Mouse (Mus musculus) liver (tissue): ENCODE measurements at regions not wholly inside any gene's neighbourhood (a gene's known extent, or its start where the extent isn't known, plus 50 kb on each side); places are given as distances from the start of the nearest gene placed in this dataset.

Source experiments
- DNase-seq: peaks from one replicate; pipeline ENCODE4 v3.0.0-alpha.2; 2020; ENCODE audit warnings: mixed read lengths

- DNase-seq, result no peak
These were observed 230.9 kb downstream of the Gm19410 start for GRCm38 (mm10) chr8:35996330-35997077.

- no peak for DNase-seq
These were observed 234.0 kb downstream of the Gm19410 start for GRCm38 (mm10) chr8:35999584-35999983.

DNA sequence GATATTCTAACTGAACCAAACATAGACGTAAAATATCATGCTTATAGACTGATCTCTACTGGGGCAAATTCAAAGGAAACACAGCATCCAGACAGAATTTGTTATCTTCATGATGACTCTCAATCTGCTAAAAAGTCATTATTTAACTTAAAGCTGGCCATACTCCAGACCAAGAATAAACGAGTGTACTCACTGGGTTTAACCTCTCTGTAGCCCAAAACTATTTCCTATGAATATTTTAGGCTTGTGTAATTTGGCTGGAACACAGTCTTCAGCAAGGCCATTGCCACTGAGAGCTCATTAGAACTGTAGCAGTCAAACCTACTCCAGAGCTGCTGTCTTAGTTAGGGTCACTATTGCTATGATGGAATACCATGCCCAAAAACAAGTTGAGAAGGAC is 238.8 kb downstream of the Gm19410 start:
- no peak for DNase-seq

GRCm38 (mm10) chr8:36005536-36005935 is 239.9 kb downstream of the Gm19410 start:
- DNase-seq, result no peak

DNA sequence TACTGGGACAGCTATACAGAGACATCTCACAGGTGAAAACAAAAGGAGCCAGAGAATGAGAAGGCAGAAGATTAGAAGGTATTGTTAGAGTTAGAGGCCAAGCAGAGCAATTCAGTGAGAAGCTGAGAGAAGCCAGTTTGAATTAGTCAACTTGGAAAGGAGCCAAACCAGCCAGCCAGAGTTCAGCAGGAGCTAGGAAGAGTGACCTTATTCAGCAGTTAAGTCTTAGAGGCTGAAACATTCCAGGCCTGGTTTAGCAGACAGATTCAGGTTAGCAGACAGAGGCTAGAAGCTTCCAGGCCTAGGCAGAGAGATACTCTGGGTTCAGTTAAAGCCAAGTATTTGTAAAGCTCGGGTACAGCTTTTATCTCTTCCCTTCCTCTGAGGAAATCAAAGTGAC is 242.1 kb downstream of the Gm19410 start:
- DNase-seq, result no peak

GRCm38 (mm10) chr8:36009565-36009964 is 244.0 kb downstream of the Gm19410 start:
- no peak for DNase-seq

DNA sequence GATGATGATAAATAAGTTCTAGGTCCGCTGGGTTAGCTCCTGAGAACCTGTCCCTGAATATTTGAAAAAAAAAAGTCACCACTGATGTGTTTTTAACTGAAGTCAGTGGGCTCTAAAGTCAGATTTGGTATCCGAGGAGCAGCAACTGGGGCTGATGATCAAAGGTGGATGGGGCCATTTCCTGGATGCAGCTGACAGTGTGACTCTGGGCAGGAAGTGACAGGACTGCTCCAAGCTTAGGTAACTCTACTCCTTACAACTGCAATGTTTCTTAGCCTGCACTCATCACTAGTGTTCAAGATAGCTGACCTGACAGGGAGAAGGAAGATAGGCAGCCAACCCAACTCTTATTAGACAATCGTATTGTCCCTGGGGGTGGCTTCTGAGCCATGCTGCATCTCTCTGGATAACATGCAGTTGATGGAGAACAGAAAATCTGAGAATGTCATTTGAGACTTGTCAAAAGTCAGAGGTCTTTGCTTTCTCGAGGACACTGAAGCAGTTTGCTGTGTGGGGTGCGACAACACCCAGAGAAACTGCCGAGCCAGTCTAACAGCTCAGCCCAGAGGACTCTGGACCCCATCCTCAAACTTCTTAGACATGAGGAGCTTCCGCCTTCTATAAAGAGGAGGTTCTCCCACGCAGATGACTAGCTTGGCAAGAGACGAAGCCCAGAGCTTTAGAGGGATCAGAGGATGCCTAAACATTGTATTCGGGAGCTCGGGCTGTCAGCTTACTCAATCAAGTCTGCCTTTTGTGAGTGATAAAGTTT is 245.0 kb downstream of the Gm19410 start:
- no peak for DNase-seq

- no peak for DNase-seq
These were observed 249.3 kb downstream of the Gm19410 start for GRCm38 (mm10) chr8:36014862-36015261.

- no peak for DNase-seq
These were observed 250.9 kb downstream of the Gm19410 start for GRCm38 (mm10) chr8:36016321-36017114.

DNA sequence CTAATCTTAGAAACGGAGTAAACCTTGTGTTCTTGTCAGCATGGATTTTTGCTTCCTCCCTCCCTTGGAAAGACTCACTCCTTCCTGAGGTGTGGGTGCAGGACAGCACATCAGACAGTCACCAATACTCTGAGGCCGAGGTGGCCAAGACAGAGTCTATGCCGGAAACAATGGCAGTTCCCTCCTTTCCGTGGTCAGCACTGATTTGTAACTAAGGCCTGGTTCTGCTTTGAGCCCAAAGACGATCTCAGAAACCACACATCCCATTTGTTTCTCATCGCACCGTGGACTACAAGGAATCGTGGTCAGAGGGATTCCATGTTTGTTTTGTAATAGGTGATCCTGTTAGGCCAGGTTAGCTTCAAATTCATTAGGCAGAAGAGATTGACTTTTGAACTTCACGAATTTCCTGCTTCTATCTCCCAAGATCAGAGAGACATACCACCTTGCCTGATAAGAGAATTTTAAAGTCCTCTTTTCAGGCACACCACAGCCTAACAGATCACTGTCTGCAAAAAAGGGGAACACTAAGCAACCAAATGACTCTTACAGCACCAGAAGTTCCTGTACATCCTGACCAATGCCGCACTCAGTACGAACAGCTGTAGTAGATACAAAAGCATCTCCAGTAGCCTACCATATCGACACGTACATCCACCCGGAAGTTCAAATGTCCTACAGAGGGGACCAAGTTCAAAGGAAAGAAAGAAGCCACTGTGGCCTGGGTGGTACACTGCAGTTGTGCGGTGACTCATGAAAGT is 253.6 kb downstream of the Gm19410 start:
- no peak for DNase-seq

DNA sequence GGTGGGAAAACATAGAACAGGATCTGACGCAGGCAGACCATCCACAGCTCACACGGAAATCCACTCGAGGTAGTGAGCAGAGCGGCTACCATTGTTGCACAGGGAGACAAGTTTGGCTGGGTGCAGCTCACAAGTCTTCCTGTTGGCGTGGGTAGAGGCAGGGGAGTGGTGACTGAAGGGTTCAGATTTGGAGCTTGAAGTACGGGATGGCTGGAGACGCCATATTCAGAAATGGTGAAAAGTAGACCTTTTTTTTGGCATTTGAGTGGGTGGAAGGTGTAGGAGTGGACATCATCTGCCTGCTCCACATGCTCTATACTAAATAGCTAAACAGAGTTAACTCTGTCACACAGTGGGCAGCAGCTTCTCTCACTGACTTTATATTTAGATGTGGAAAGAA is 254.3 kb downstream of the Gm19410 start:
- DNase-seq, result no peak

DNA sequence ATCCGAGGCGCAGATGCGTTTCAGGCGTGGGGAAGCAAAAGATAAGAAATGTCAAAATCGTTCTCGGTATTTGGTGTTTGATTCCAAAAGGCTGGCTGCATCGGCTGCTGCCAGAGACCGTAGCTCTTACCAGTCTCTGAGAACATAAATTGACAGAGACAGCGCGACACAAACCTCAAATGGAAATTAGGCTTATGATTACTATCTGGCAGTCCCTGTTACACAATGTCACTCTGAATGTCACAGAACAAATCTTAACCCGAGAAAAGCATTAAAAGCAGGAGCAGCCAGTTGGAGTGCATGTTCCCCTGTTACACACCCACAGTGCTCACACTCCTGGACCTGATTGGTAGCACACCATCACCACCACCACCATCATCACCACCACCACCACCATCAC is 262.0 kb downstream of the Gm19410 start:
- no peak for DNase-seq

DNA sequence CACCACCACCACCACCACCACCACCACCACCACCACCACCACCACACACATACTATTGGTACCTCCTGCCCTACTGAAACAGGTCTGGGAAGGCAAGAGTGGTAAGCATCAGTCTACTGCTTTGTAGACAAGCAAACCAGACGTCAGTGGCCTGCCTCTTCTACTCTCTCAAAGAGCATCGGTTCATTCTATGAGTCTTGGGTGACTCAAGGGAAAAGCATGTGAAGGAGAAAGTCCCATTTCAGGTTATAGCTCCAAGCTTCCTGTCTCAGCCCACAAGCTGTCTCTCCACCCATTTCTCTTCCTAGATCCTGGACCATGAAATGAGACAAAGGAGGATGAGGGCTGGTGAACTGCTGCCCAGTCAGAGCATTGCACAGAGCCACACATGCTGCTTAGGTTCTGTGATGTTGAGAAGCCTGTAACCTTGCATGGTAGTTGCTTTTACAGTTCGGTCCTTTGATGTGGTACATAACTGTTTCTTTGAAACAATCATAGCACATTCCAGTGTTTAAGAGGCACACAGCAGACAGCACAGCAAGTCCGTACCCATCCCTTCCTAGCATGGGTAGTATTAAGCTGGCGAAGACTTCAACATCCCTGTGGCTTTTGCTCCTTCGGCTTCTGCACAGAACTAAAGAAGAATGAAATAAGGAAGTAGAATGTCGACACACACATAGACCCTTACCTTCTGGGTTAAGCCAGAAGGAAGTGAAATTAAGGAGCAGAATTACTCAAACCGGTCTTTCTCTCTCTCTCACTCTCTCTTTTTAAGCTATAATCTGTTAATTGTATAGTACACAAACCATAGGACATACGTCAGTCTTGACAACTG is 262.7 kb downstream of the Gm19410 start:
- DNase-seq, result no peak

DNA sequence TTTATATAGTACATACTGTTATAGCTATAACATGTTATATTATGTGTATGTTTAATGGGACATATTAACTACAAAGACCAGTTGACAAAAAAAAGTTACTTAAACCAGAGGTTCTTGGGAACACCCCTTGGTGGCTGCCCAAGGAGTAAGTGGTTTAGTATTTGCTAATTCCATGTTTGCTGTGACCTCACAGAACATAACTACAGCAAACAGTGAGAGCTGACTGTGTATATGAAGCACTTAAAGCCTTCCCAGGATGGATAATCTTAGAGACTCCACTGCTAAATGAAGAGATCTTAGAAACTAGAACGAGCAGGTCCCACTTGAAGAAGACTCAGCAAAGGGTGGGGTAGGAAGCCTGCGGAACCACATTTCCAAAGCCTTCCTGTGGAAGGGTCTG is 263.9 kb downstream of the Gm19410 start:
- no peak for DNase-seq

- no peak for DNase-seq
These were observed 264.6 kb downstream of the Gm19410 start for GRCm38 (mm10) chr8:36030237-36030636.

GRCm38 (mm10) chr8:36031966-36032719 is 266.6 kb downstream of the Gm19410 start:
- DNase-seq, result no peak

DNA sequence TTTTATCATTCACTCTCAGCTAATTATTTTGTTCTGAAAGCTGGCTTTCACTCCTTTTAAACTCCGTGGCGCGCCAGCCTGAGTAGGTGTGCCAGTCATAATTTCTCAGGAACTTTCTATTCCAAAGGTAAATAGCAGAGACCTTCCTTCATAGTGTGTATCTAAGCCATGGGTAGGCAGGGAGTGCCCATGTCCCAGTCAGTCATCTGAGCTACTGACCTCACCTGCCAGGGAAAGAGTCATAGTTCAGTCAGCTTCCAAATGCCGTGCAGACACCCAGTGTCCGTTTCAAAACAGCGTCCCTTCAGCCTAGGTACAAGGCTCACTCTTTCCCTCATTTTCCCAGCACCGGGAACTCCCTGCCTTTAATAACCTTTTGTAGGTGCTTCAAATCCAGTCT is 269.7 kb downstream of the Gm19410 start:
- no peak for DNase-seq

DNA sequence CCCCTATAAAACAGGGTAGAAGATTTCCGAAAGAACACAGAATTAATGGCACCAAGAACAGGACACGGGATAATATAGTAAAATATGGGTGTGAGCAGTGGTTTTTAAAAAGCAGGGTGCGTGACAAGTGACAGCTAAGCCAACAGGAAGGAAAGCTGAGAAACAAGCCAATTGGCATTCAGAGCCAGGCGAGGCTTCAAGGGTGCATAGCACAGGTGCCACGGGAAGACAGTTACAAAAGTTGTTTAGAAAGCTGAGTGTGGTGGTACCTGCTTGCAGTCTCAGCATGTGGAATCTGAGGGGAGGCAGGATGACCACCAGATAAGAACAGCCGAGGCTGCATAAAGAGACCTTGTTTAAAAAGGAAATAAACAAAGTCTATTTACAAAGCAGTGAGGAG is 270.7 kb downstream of the Gm19410 start:
- no peak for DNase-seq

DNA sequence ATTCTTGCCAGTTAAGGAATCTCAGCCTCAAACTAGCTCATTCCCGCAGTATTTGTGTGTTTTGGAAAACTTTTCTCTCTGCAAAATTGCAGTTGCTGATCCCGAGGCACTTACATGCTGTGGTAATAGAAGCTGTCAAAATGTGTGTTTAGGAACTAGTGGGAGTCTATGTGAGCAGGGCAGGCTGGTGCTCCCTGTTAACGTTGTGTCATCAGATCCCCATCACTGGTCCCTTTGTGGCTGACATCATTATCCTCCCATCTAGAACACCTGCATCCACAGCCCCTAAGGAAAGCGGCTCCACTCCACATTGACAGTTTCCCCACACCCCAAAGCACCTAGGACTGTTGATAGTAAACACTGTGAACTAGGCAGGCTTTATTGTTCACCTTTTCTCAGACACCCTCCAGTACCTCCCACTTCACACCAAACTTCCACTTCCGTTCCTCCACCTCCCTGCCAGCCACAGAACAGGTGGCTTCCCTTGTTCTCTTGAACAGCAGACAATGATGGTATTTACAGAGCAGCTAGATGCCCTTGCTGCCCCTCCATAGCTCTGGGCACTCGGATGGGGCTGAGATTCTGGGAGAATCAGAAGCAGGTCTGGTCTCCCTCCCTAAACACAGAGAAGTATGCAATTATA is 275.8 kb downstream of the Gm19410 start:
- DNase-seq, result no peak

DNA sequence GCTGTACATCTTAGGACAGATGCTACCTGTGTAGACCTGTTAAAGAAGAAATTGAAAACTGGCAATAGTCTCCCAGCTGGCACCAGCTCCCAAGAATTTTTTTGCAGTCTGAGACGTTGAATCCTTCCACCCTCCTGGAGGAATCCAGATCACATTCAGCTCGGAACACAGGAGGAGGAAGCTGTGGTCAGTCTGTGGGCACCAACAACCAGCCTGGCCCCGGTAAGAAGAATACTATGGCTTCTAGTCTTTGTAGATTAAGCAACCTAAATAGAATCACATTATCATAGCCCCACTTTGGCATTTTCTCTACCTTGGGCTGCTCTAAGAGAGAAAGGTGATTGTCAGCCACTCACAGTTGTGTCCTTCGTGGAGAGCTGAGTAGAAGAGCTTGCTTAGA is 277.0 kb downstream of the Gm19410 start:
- no peak for DNase-seq
